Comparison of ENCODE assay signal across 22 mouse cellular contexts in the genomic region with DNA sequence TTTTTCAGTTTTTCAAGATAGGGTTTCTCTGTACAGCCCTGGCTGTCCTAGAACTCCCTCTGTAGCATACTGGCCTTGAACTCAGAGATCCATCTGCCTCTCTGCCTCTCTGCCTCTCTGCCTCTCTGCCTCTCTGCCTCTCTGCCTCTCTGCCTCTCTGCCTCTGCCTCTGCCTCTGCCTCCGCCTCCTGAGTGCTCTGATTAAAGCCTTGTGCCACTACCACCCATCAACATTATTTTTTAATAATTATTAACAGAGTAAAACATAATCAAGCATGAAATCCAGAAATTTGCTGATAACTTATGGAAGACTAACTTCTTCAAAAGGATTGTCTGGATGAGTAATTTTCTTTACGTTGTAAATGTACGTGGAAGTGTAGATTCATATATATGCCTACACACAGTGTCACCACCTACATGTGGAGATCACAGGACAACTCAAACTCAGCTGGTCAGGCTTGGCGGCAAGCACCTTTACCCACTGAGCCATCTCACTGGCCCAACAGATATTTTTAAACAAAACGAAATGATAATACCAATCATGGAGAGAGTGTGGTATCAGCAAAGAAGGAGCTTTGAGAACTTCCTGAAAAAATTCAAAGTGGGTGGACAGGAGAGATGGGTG. TPM values are rescaled to one million over a fixed set of nuclear protein-coding genes. Genes with fewer than 3 reads are reported as not detected.
DNase-seq lines count a peak whose midpoint lies in the region; ATAC-seq and TF ChIP-seq lines count a peak whose summit lies in the region.
"Had no signal": no experiment of that assay in that cellular context is flagged by ENCODE, and none has a peak within 500 bp of the region (broad histone marks: within the 10 kb centered on the region; RNA-seq: fewer than 3 reads in every experiment).

No protein-coding gene starts in this region.

- H3K4me2 ChIP-seq in heart, embryonic 13.5 days: no peak overlapping the region
- H3K4me2 ChIP-seq in intestine, embryonic 14.5 days (ENCODE audit: low read length): no peak overlapping the region
- H3K4me2 ChIP-seq in intestine, postnatal 0 days (replicated peaks; ENCODE audit: low read depth): peak overlapping the region; percentile 45
- no peak overlapping the region for H3K4me2 ChIP-seq in liver, embryonic 16.5 days (ENCODE audit: low read depth, low read length)
- H3K4me2 ChIP-seq: heart, embryonic 11.5 days; hindbrain, embryonic 15.5 days had no signal

- no peak overlapping the region for H3K9ac ChIP-seq in heart, embryonic 13.5 days
- no peak overlapping the region for H3K9ac ChIP-seq in intestine, embryonic 14.5 days (ENCODE audit: low read length)
- no peak overlapping the region for H3K9ac ChIP-seq in intestine, postnatal 0 days (ENCODE audit: low read depth, low read length)
- no peak overlapping the region for H3K9ac ChIP-seq in liver, embryonic 16.5 days (ENCODE audit: low read depth, low read length)
- H3K9ac ChIP-seq: hindbrain, embryonic 15.5 days had no signal

- 55% methylated on average over 5 of the region's 5 CpGs for WGBS in heart, embryonic 13.5 days
- 54% methylated on average over 5 of the region's 5 CpGs for WGBS in heart, embryonic 10.5 days
- WGBS in intestine, embryonic 14.5 days: 64% methylated on average over 5 of the region's 5 CpGs
- WGBS in intestine, postnatal 0 days: 41% methylated on average over 5 of the region's 5 CpGs
- 61% methylated on average over 5 of the region's 5 CpGs for WGBS in liver, embryonic 16.5 days (ENCODE audit: insufficient replicate concordance)

- H3K27ac ChIP-seq in heart, embryonic 13.5 days (replicated peaks): 0 out of 2 replicates have a peak overlapping the region, but pooled peaks have one; percentile 37
- H3K27ac ChIP-seq in heart, embryonic 10.5 days: no peak overlapping the region
- H3K27ac ChIP-seq in intestine, embryonic 14.5 days (ENCODE audit: low read depth): no peak overlapping the region
- H3K27ac ChIP-seq in intestine, postnatal 0 days (ENCODE audit: low read depth, low read length): peak overlapping the region; percentile 41; the same call in 1 of the 2 replicates
- H3K27ac ChIP-seq in liver, embryonic 16.5 days (ENCODE audit: low read length): peak overlapping the region; percentile 71
- no peak overlapping the region for H3K27ac ChIP-seq in gastrocnemius, adult 2 months
- H3K27ac ChIP-seq: embryonic facial prominence, embryonic 10.5 days; forebrain, embryonic 10.5 days; hindbrain, embryonic 15.5 days had no signal

- no peak for TF ChIP-seq CTCF in intestine, postnatal 0 days (IDR thresholded peaks at IDR 0.05; ENCODE audit: low read depth)
- no peak for TF ChIP-seq CTCF in gastrocnemius, adult 2 months (IDR thresholded peaks at IDR 0.05)

- H3K4me3 ChIP-seq in heart, embryonic 13.5 days: no peak overlapping the region
- H3K4me3 ChIP-seq in heart, embryonic 10.5 days: no peak overlapping the region
- no peak overlapping the region for H3K4me3 ChIP-seq in intestine, embryonic 14.5 days (ENCODE audit: low read depth, low read length)
- no peak overlapping the region for H3K4me3 ChIP-seq in intestine, postnatal 0 days (ENCODE audit: low read depth, low read length)
- no peak overlapping the region for H3K4me3 ChIP-seq in liver, embryonic 16.5 days (ENCODE audit: low read depth, low read length)
- no peak overlapping the region for H3K4me3 ChIP-seq in gastrocnemius, adult 2 months
- H3K4me3 ChIP-seq: embryonic facial prominence, embryonic 10.5 days; forebrain, embryonic 10.5 days; hindbrain, embryonic 15.5 days had no signal

- peaks cover 18% of the 10 kb centered on the region for H3K4me1 ChIP-seq in heart, embryonic 13.5 days
- peaks cover 21% of the 10 kb centered on the region for H3K4me1 ChIP-seq in heart, embryonic 10.5 days
- peaks cover 2% of the 10 kb centered on the region; the same call in 1 of the 2 replicates for H3K4me1 ChIP-seq in intestine, embryonic 14.5 days (replicated peaks; ENCODE audit: control insufficient read depth, insufficient read depth, low read length)
- 0 out of 2 replicates have a peak, but pooled peaks cover 4% of the 10 kb centered on the region for H3K4me1 ChIP-seq in intestine, postnatal 0 days (replicated peaks; ENCODE audit: control insufficient read depth, insufficient read depth, low read length)
- H3K4me1 ChIP-seq in liver, embryonic 16.5 days (ENCODE audit: control insufficient read depth, low read depth, low read length): no peaks in the 10 kb centered on the region
- H3K4me1 ChIP-seq: forebrain, embryonic 10.5 days; hindbrain, embryonic 15.5 days had no signal

- intact Hi-C loops in gastrocnemius, adult 2 months (cut with DNase I): loop anchor here (5.0 kb wide), 1 partner anchor 293 kb away; no protein-coding TSS in a partner anchor

- no peak for ATAC-seq in heart, embryonic 13.5 days (ENCODE audit: extremely low read depth, insufficient number of reproducible peaks, low FRiP score, low TSS enrichment)
- peak; percentile 56; the same call in 1 of the 2 replicates for ATAC-seq in intestine, embryonic 14.5 days (replicated peaks; ENCODE audit: low FRiP score, low TSS enrichment, low read depth)
- ATAC-seq in intestine, postnatal 0 days: peak; percentile 53
- no peak for ATAC-seq in liver, embryonic 16.5 days (ENCODE audit: low read depth)
- ATAC-seq: activated CD4-positive, CD25-positive, alpha-beta regulatory T cell, adult 4 months; forebrain, embryonic 14.5 days; Patski had no signal

- DNase-seq in heart, embryonic 10.5 days (ENCODE audit: low spot score): no peak
- DNase-seq in intestine, embryonic 14.5 days (ENCODE audit: low spot score): no peak
- no peak for DNase-seq in B cell, adult 2 months
- DNase-seq in gastrocnemius, adult 2 months: no peak
- DNase-seq: adrenal gland, postnatal 14 days; cerebellum, adult 18-20 months; cerebellum, adult 9-11 months; cerebellum, postnatal 36 days; gastrocnemius, postnatal 36 days; heart, adult 18-20 months; heart, postnatal 36 days had no signal

- no peaks in the 10 kb centered on the region for H3K27me3 ChIP-seq in heart, embryonic 13.5 days (replicated peaks)
- no peaks in the 10 kb centered on the region for H3K27me3 ChIP-seq in heart, embryonic 10.5 days (ENCODE audit: insufficient read depth, poor library complexity, severe bottlenecking)
- no peaks in the 10 kb centered on the region for H3K27me3 ChIP-seq in intestine, embryonic 14.5 days (replicated peaks; ENCODE audit: control insufficient read depth, insufficient read depth, low read length)
- H3K27me3 ChIP-seq in intestine, postnatal 0 days (replicated peaks; ENCODE audit: control insufficient read depth, insufficient read depth, low read length): no peaks in the 10 kb centered on the region
- no peaks in the 10 kb centered on the region for H3K27me3 ChIP-seq in liver, embryonic 16.5 days (ENCODE audit: control insufficient read depth, insufficient read depth, low read depth, low read length)
- H3K27me3 ChIP-seq: CH12.LX; hindbrain, embryonic 15.5 days; Patski had no signal

- peaks cover 7% of the 10 kb centered on the region for H3K9me3 ChIP-seq in heart, embryonic 13.5 days
- no peaks in the 10 kb centered on the region for H3K9me3 ChIP-seq in heart, embryonic 10.5 days
- 0 out of 2 replicates have a peak, but pooled peaks cover 6% of the 10 kb centered on the region for H3K9me3 ChIP-seq in intestine, embryonic 14.5 days (ENCODE audit: control insufficient read depth, low read length)
- no peaks in the 10 kb centered on the region for H3K9me3 ChIP-seq in intestine, postnatal 0 days (ENCODE audit: control insufficient read depth)
- no peaks in the 10 kb centered on the region for H3K9me3 ChIP-seq in liver, embryonic 16.5 days (replicated peaks; ENCODE audit: control insufficient read depth, low read length)
- H3K9me3 ChIP-seq: hindbrain, embryonic 15.5 days had no signal

- no peaks in the 10 kb centered on the region for H3K36me3 ChIP-seq in heart, embryonic 13.5 days
- H3K36me3 ChIP-seq in heart, embryonic 10.5 days: no peaks in the 10 kb centered on the region
- no peaks in the 10 kb centered on the region for H3K36me3 ChIP-seq in intestine, embryonic 14.5 days (ENCODE audit: control insufficient read depth, insufficient read depth, low read length)
- no peaks in the 10 kb centered on the region for H3K36me3 ChIP-seq in intestine, postnatal 0 days (ENCODE audit: control insufficient read depth, insufficient read depth)
- no peaks in the 10 kb centered on the region for H3K36me3 ChIP-seq in liver, embryonic 16.5 days (ENCODE audit: control insufficient read depth, insufficient read depth)
- H3K36me3 ChIP-seq: embryonic facial prominence, embryonic 10.5 days; forebrain, embryonic 10.5 days; hindbrain, embryonic 15.5 days had no signal

RNA-seq across cellular contexts. Expression of a gene that starts 31.4 kb away (rescaled TPM):
- 83.0 and 84.1 TPM in 2 replicates for polyA plus RNA-seq in heart, embryonic 13.5 days (2015; fragmentation: Nextera tagmentation; extraction: Ambion mirVana)
- 70.3 and 96.3 TPM in 2 replicates for polyA plus RNA-seq in heart, embryonic 10.5 days (2016; fragmentation: Nextera tagmentation; extraction: Ambion mirVana)
- polyA plus RNA-seq in intestine, embryonic 14.5 days (2014; fragmentation: Nextera tagmentation; extraction: Ambion mirVana): 66.9 and 67.4 TPM in 2 replicates
- 126 and 129 TPM in 2 replicates for polyA plus RNA-seq in intestine, postnatal 0 days (2015; fragmentation: Nextera tagmentation; extraction: Ambion mirVana)
- 32.2 and 34.3 TPM in 2 replicates for polyA plus RNA-seq in liver, embryonic 16.5 days (2015; fragmentation: Nextera tagmentation; extraction: Ambion mirVana)
- 10 to 100 TPM; 37.0 to 47.5 TPM for total RNA-seq in gastrocnemius, adult 2 months (2021)

RNA-seq across cellular contexts. Expression of a gene that starts 52.2 kb away (rescaled TPM):
- 112 and 117 TPM in 2 replicates for polyA plus RNA-seq in heart, embryonic 13.5 days (2015; fragmentation: Nextera tagmentation; extraction: Ambion mirVana)
- 172 and 176 TPM in 2 replicates for polyA plus RNA-seq in heart, embryonic 10.5 days (2016; fragmentation: Nextera tagmentation; extraction: Ambion mirVana)
- 98.6 and 114 TPM in 2 replicates for polyA plus RNA-seq in intestine, embryonic 14.5 days (2014; fragmentation: Nextera tagmentation; extraction: Ambion mirVana)
- 31.3 and 34.9 TPM in 2 replicates for polyA plus RNA-seq in intestine, postnatal 0 days (2015; fragmentation: Nextera tagmentation; extraction: Ambion mirVana)
- polyA plus RNA-seq in liver, embryonic 16.5 days (2015; fragmentation: Nextera tagmentation; extraction: Ambion mirVana): 54.9 and 55.7 TPM in 2 replicates
- total RNA-seq in gastrocnemius, adult 2 months (2021): 100 to 1,000 TPM; 118 to 125 TPM

Comparison
In these comparisons a context has a peak if more than half of its experiments do, and no peak if none do; other contexts are left out.
1. H3K27ac ChIP-seq: peak in heart, embryonic 13.5 days (single experiment), intestine, postnatal 0 days (single experiment) and liver, embryonic 16.5 days (single experiment); none in heart, embryonic 10.5 days (single experiment), intestine, embryonic 14.5 days (single experiment) and gastrocnemius, adult 2 months (single experiment).
2. ATAC-seq: peak in intestine, embryonic 14.5 days (single experiment) and intestine, postnatal 0 days (single experiment); none in heart, embryonic 13.5 days (single experiment) and liver, embryonic 16.5 days (single experiment).